Mouse (Mus musculus): ENCODE measurements at regions not wholly inside any gene's neighbourhood (a gene's known extent, or its start where the extent isn't known, plus 50 kb on each side); places are given as distances from the start of the nearest gene placed in this dataset.
"Not testable (repeated sequence)": the region's sequence is repeated elsewhere in the genome, so short reads cannot be mapped to it uniquely, and the experiment has no call there.

GRCm38 (mm10) chr9:11377586-11377985, 473.0 kb upstream of the Cntn5 start:
- no peak overlapping the region for H3K4me2 ChIP-seq (replicated peaks)
- no peaks in the 10 kb centered on the region for H3K4me1 ChIP-seq (replicated peaks; ENCODE audit: control insufficient read depth, insufficient read depth, low read length)
- no peak overlapping the region for H3K9ac ChIP-seq
- no peak overlapping the region for H3K27ac ChIP-seq
- no peak overlapping the region for H3K4me3 ChIP-seq (replicated peaks; ENCODE audit: low read length)
- H3K9me3 ChIP-seq (ENCODE audit: control insufficient read depth, low read length), result no peaks in the 10 kb centered on the region
- DNase-seq (ENCODE audit: low spot score) (no peak), ATAC-seq (ENCODE audit: low FRiP score) (no peak)
- no peaks in the 10 kb centered on the region for H3K36me3 ChIP-seq (replicated peaks; ENCODE audit: control insufficient read depth, insufficient read depth)
- H3K27me3 ChIP-seq (ENCODE audit: control insufficient read depth, insufficient read depth, low read length), result no peaks in the 10 kb centered on the region
- WGBS, result 76% methylated on average over 4 of the region's 4 CpGs

GRCm38 (mm10) chr9:11373294-11373903, 468.8 kb upstream of the Cntn5 start:
- H3K9me3 ChIP-seq (ENCODE audit: control insufficient read depth, low read length), result no peaks in the 10 kb centered on the region
- ATAC-seq (ENCODE audit: low FRiP score), result no peak
- 96% methylated on average over 2 of the region's 2 CpGs for WGBS

GRCm38 (mm10) chr9:11368056-11368455, 463.5 kb upstream of the Cntn5 start:
- Histone ChIP-seq H3K36me3 (replicated peaks; ENCODE audit: control insufficient read depth, insufficient read depth) (no peaks in the 10 kb centered on the region), H3K4me3 (replicated peaks; ENCODE audit: low read length) (no peak overlapping the region), H3K9me3 (ENCODE audit: control insufficient read depth, low read length) (no peaks in the 10 kb centered on the region), H3K9ac (no peak overlapping the region), H3K4me2 (replicated peaks) (no peak overlapping the region), H3K27ac (no peak overlapping the region), H3K27me3 (ENCODE audit: control insufficient read depth, insufficient read depth, low read length) (no peaks in the 10 kb centered on the region), H3K4me1 (replicated peaks; ENCODE audit: control insufficient read depth, insufficient read depth, low read length) (no peaks in the 10 kb centered on the region)
- 83% methylated on average over 1 of the region's 1 CpGs for WGBS
- no peak for ATAC-seq (ENCODE audit: low FRiP score)
- no peak for DNase-seq (ENCODE audit: low spot score)

More at GRCm38 (mm10) chr9:11373294-11373903, 468.8 kb upstream of the Cntn5 start:
- no peak overlapping the region for H3K27ac ChIP-seq
- H3K27me3 ChIP-seq (ENCODE audit: control insufficient read depth, insufficient read depth, low read length), result no peaks in the 10 kb centered on the region
- DNase-seq (ENCODE audit: low spot score), result no peak
- no peaks in the 10 kb centered on the region for H3K4me1 ChIP-seq (replicated peaks; ENCODE audit: control insufficient read depth, insufficient read depth, low read length)
- no peak overlapping the region for H3K4me2 ChIP-seq (replicated peaks)
- no peak overlapping the region for H3K4me3 ChIP-seq (replicated peaks; ENCODE audit: low read length)
- H3K9ac ChIP-seq, result no peak overlapping the region
- no peaks in the 10 kb centered on the region for H3K36me3 ChIP-seq (replicated peaks; ENCODE audit: control insufficient read depth, insufficient read depth)

- no peaks in the 10 kb centered on the region for H3K36me3 ChIP-seq (replicated peaks; ENCODE audit: control insufficient read depth, insufficient read depth)
- no peak overlapping the region for H3K27ac ChIP-seq
- ATAC-seq (ENCODE audit: low FRiP score), result no peak
- no peaks in the 10 kb centered on the region for H3K9me3 ChIP-seq (ENCODE audit: control insufficient read depth, low read length)
- no peaks in the 10 kb centered on the region for H3K4me1 ChIP-seq (replicated peaks; ENCODE audit: control insufficient read depth, insufficient read depth, low read length)
- no peak overlapping the region for H3K9ac ChIP-seq
- DNase-seq (ENCODE audit: low spot score), result no peak
- no peak overlapping the region for H3K4me2 ChIP-seq (replicated peaks)
- H3K4me3 ChIP-seq (replicated peaks; ENCODE audit: low read length), result no peak overlapping the region
- no peaks in the 10 kb centered on the region for H3K27me3 ChIP-seq (ENCODE audit: control insufficient read depth, insufficient read depth, low read length)
- 94% methylated on average over 4 of the region's 4 CpGs for WGBS
These were observed 424.3 kb upstream of the Cntn5 start for GRCm38 (mm10) chr9:11328900-11329299.

- Histone ChIP-seq H3K4me1 (replicated peaks; ENCODE audit: control insufficient read depth, insufficient read depth, low read length) (no peaks in the 10 kb centered on the region), H3K4me3 (replicated peaks; ENCODE audit: low read length) (no peak overlapping the region), H3K27me3 (ENCODE audit: control insufficient read depth, insufficient read depth, low read length) (no peaks in the 10 kb centered on the region), H3K27ac (no peak overlapping the region), H3K4me2 (replicated peaks) (no peak overlapping the region), H3K9ac (no peak overlapping the region), H3K9me3 (ENCODE audit: control insufficient read depth, low read length) (no peaks in the 10 kb centered on the region), H3K36me3 (replicated peaks; ENCODE audit: control insufficient read depth, insufficient read depth) (no peaks in the 10 kb centered on the region)
- DNase-seq (ENCODE audit: low spot score), result no peak
- 91% methylated on average over 1 of the region's 1 CpGs for WGBS
- ATAC-seq (ENCODE audit: low FRiP score), result no peak
These were observed 412.6 kb upstream of the Cntn5 start for GRCm38 (mm10) chr9:11317221-11317620.

GRCm38 (mm10) chr9:11297116-11297515, 392.5 kb upstream of the Cntn5 start:
- not testable (repeated sequence) for H3K36me3 ChIP-seq (replicated peaks; ENCODE audit: control insufficient read depth, insufficient read depth); H3K4me2 ChIP-seq (replicated peaks); H3K27ac ChIP-seq; H3K9me3 ChIP-seq (ENCODE audit: control insufficient read depth, low read length); H3K4me1 ChIP-seq (replicated peaks; ENCODE audit: control insufficient read depth, insufficient read depth, low read length); H3K27me3 ChIP-seq (ENCODE audit: control insufficient read depth, insufficient read depth, low read length); H3K9ac ChIP-seq; DNase-seq (ENCODE audit: low spot score); H3K4me3 ChIP-seq (replicated peaks; ENCODE audit: low read length); ATAC-seq (ENCODE audit: low FRiP score)
- 97% methylated on average over 17 of the region's 17 CpGs for WGBS

- Histone ChIP-seq H3K9ac (no peak overlapping the region), H3K4me3 (replicated peaks; ENCODE audit: low read length) (no peak overlapping the region), H3K27ac (no peak overlapping the region), H3K36me3 (replicated peaks; ENCODE audit: control insufficient read depth, insufficient read depth) (no peaks in the 10 kb centered on the region), H3K27me3 (ENCODE audit: control insufficient read depth, insufficient read depth, low read length) (no peaks in the 10 kb centered on the region), H3K4me1 (replicated peaks; ENCODE audit: control insufficient read depth, insufficient read depth, low read length) (no peaks in the 10 kb centered on the region), H3K9me3 (ENCODE audit: control insufficient read depth, low read length) (no peaks in the 10 kb centered on the region), H3K4me2 (replicated peaks) (no peak overlapping the region)
- 85% methylated on average over 4 of the region's 4 CpGs for WGBS
- ATAC-seq (ENCODE audit: low FRiP score), result no peak
- DNase-seq (ENCODE audit: low spot score), result no peak
These were observed 380.6 kb upstream of the Cntn5 start for GRCm38 (mm10) chr9:11285135-11285534.

- WGBS, result 69% methylated on average over 1 of the region's 1 CpGs
- Histone ChIP-seq H3K27me3 (ENCODE audit: control insufficient read depth, insufficient read depth, low read length) (no peaks in the 10 kb centered on the region), H3K9ac (no peak overlapping the region), H3K4me3 (replicated peaks; ENCODE audit: low read length) (no peak overlapping the region), H3K4me1 (replicated peaks; ENCODE audit: control insufficient read depth, insufficient read depth, low read length) (no peaks in the 10 kb centered on the region), H3K9me3 (ENCODE audit: control insufficient read depth, low read length) (no peaks in the 10 kb centered on the region), H3K4me2 (replicated peaks) (no peak overlapping the region), H3K27ac (no peak overlapping the region), H3K36me3 (replicated peaks; ENCODE audit: control insufficient read depth, insufficient read depth) (no peaks in the 10 kb centered on the region)
- DNase-seq (ENCODE audit: low spot score), result no peak
- ATAC-seq (ENCODE audit: low FRiP score), result no peak
These were observed 380.0 kb upstream of the Cntn5 start for GRCm38 (mm10) chr9:11284549-11284948.

- Histone ChIP-seq H3K27ac (no peak overlapping the region), H3K4me3 (replicated peaks; ENCODE audit: low read length) (no peak overlapping the region), H3K27me3 (ENCODE audit: control insufficient read depth, insufficient read depth, low read length) (no peaks in the 10 kb centered on the region), H3K4me1 (replicated peaks; ENCODE audit: control insufficient read depth, insufficient read depth, low read length) (no peaks in the 10 kb centered on the region), H3K9ac (no peak overlapping the region), H3K9me3 (ENCODE audit: control insufficient read depth, low read length) (no peaks in the 10 kb centered on the region), H3K4me2 (replicated peaks) (no peak overlapping the region), H3K36me3 (replicated peaks; ENCODE audit: control insufficient read depth, insufficient read depth) (no peaks in the 10 kb centered on the region)
- no peak for DNase-seq (ENCODE audit: low spot score)
- WGBS, result 67% methylated on average over 5 of the region's 5 CpGs
- ATAC-seq (ENCODE audit: low FRiP score), result no peak
These were observed 375.0 kb upstream of the Cntn5 start for GRCm38 (mm10) chr9:11279409-11280127.

Data from hindbrain, embryonic 14.5 days (tissue).